Mouse (Mus musculus) gastrocnemius, postnatal 4 days (tissue): Measurements from ENCODE around the gene Ppp1r12a. TPM values are rescaled to one million over a fixed set of nuclear protein-coding genes. Genes with fewer than 3 reads are reported as not detected.

Experiments
- DNase-seq, 2 experiments: peaks; one replicate each; pipeline ENCODE4 v3.0.0; 2021 to 2022; ENCODE audit warnings: low spot score in 2 of 2, mixed read lengths in 2 of 2
- total RNA-seq, 2 experiments: library from RNA; stranded (reverse); gene quantifications; 2 replicates each; pipeline ENCODE4 v1.2.3; 2021

Ppp1r12a gene
- total RNA-seq, 2 experiments from 2014 or later, result 75.1 to 82.8 TPM

DNA sequence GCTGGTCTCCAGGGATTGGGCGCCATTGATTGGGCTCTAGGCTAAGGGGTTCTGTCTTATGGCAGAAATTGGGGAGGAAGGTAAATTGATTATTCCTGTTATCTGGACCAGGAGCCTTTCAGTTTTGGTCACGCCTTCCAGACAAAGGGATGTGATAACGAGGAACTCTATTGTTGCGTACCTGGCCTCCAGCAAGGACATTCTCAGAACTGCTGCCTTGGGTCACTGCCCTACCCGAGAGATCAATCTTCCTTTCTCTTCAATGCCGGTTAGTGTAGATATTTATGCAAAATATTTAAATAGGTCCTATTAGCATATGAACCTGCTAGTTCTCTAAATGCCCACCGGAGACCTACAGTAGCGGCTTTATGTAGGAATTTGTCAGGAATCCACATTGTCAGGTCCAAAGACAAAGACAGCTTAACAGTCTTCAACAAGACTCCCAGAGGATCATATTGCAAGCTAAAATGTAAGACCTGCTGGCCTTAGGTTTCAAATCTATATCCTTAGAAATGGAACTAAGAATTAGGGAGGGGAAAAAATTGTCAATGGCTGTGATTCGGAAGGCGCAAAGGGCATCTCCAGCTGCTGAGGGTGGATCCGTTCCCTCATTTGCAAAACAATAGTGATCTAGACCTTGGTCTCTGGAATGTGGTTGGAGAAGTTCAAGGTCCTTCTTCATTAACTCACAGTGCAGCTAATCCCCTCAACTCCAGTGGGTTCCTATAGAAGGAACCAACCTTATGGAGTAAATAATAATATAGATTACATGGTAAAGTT lies 124.9 kb downstream of the Ppp1r12a start:
- DNase-seq, result no peak

DNA sequence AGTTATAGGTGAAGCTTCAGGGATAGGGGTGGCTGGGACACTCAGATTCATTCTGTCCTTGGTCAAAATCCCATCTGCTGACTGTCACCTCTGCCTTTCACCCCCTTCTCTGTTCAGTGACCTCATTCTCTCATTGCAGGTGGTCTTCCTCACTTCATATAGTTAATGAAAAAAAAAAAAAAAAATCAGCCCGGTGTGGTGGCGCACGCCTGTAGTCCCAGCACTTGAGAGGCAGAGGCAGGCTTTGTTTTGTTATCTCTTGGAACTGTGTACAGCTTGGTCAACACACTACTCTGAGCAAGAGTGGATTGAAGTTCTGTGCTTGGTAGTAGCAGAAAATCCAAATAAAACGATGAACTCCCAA lies 125.4 kb downstream of the Ppp1r12a start:
- no peak for DNase-seq

DNA sequence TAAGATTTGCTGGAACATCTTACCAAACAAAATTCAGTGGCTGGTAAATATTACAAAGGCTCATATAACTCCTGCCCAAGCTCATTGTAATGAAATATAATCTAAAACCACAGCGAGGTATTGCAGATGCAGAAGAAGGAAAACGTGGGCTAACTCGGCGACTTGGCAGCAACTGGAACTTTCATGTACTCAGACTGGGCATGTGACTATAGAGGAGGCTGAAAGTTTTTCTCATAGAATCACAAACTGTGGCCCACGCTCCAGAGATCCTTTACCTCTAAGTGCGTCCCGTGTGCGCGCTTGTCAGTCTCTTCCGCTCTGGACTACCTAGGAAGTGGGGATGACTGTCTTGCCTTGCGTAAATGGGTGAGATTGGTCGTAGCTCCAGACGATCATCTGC lies 128.1 kb downstream of the Ppp1r12a start:
- DNase-seq, result no peak

DNA sequence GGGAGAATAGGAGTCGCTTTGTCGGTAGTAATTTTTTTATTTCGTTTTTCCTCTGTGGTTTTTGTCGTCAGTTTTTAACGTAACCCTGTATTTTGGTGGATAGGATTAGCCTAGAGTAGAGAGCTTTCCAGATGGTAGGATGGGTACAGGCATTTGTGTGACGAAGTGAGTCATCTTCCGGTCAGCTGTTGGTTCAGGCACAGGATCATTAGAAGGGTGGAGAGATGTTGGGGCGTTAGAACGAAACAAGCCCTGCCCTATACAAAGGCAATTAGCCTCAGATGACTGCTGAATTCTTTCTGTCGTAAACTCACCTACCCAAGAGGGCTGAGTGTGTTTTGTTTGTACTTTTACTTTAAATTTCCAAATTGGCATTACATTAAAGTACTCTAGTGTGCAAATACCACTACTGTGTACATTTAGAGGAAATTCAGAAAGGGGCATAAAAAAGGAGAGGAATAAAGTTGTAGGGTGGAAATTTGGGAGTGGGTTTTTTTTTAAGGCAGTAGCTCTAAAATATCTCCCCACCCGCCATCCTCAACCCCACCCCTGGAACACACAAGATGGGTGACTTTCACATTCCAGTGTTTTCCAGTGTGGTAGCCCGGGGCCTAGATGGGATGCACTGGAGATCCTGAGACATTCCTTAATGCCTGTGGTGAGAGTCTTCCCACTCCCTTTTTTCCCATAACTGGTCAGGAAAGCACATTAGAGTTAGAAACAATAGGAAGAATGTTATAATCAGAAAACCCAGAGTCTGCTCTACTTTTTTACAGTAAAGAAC lies 129.9 kb downstream of the Ppp1r12a start:
- no peak for DNase-seq

DNA sequence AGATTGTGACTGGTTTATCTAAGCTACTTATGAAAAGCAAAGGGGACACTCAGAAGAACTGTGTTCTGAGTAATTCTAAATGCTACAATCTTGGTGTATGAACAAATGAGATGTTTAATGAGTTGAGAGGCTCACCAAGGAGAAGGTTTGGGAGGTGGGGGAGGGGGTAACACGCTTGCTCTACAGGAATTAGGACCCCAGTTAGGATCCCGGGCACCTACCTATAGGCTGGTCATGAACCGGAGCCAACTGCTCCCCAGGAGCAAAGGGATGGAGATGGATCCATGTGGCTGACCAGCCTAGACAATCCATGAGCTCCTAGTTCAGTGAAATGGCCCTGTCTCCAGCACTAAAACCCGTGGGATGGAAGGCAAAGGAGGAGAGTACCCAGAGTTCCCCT lies 130.7 kb downstream of the Ppp1r12a start:
- no peak for DNase-seq

DNA sequence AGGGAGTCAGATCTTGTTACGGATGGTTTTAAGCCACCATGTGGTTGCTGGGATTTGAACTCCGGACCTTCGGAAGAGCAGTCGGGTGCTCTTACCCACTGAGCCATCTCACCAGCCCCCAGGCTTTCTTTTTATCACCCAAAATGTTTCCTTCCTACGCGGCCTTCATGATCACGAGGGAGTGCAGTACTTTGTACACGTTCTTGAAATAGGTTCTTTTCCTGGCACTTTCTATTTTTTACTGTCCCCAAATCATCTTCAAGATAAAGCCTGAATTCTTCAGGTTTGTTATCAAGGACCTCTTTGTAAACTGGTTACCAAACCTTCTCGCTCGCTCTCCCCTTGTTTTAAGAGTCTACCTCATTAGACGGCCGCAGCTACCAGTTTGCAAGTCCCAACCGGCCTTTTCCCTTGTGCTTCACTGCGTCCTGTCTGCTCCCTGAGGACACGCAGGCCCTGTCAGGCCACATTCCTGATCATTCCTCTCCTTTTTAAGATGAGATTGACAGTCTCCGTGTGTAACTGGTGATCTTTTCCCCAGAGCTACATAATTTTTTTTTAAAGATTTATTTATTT lies 131.7 kb downstream of the Ppp1r12a start:
- DNase-seq, result no peak

- no peak for DNase-seq
Observed at GRCm38 (mm10) chr10:108294766-108295165, 132.8 kb downstream of the Ppp1r12a start.

DNA sequence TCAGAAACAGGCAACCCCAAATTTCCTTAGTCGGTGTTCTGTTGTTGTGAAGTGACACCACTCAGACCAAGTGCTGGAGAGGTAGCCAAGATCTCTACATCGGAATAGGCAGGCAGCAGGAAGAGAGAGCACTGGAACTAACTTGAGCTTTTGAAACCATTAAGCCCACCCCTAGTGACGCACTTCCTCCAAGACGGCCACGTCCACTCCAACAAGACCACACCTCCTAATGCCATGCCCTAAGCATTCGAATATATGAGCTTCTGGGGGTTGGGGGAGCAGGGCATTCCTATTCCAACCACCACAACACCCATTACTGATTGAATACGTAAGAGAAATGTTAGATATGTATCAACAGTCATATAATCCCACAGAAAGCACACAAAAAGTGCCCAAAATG lies 134.5 kb downstream of the Ppp1r12a start:
- no peak for DNase-seq

GRCm38 (mm10) chr10:108298261-108298660 lies 136.3 kb downstream of the Ppp1r12a start:
- no peak for DNase-seq

DNA sequence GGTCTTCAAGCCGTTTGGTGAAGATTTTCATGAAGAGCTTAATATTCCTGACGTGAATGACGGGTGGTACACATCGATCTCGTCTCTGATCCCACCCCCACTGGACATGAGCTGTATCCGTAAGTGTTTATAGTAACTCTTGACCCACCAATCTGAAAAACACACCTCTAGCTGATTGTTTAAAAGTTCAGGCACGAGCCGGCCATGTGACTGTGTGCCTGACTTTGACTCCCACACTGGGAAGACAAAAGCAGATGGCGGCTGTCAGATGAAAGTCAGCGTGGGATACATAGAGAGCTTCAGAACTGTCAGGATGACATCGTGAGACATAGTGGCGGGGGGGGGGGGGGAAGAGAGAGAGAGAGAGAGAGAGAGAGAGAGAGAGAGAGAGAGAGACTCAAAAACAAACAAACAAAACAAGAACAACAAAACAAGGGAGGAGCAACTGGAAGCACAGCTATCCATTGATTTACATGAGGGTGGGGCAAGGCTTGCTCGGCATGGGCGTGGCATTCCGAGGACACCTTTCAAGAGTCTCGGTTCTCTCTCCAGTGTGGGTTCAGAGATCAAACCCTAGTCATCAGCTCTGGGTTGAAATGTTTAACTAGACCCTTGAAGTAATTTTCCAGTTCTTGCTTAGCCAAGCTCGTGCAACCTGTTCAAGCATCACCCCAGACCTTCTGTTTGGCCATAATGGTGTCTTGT lies 137.0 kb downstream of the Ppp1r12a start:
- DNase-seq, result no peak

GRCm38 (mm10) chr10:108299828-108300227 lies 137.8 kb downstream of the Ppp1r12a start:
- DNase-seq, result no peak

DNA sequence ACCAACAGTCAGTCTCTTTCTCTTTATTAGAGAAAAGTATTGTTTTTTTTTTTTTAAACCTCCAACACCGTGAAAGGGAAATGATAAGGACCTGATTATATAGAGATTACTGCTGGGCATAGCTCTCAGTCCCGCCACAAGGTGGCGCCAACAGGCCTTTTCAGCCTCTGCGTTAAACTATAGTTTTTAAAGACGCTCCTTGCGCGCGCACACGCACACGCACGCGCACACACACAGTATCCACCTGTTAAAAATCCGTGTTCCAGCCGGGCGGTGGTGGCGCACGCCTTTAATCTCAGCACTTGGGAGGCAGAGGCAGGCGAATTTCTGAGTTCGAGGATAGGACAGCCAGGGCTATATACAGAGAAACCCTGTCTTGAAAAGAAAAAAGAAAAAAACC lies 138.8 kb downstream of the Ppp1r12a start:
- DNase-seq, result peak; percentile 54 to 73

- no peak for DNase-seq
Observed at GRCm38 (mm10) chr10:108307772-108308171, 145.8 kb downstream of the Ppp1r12a start.

DNA sequence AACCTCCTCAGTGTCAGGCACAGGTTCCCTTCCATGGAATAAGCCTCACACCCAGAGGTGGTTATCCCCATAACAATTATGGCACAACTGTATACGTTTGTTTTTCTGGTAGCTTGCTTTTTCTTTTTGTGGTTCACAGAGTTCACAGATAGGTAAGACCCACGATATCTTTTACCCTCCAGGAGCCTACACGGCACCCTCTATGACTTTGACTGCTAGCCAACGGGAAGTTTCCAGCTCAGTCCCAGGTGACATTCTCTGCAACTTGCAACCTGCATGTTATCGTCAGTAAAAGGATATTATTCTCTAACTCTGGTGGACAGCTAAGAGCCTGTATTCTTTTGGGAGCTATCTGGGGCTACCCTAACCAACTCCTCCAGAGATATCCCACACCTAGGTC lies 148.2 kb downstream of the Ppp1r12a start:
- DNase-seq, result no peak

- DNase-seq, result no peak
Observed at GRCm38 (mm10) chr10:108311396-108311795, 149.4 kb downstream of the Ppp1r12a start.

- DNase-seq, result no peak
Observed at GRCm38 (mm10) chr10:108313845-108314244, 151.9 kb downstream of the Ppp1r12a start.

DNA sequence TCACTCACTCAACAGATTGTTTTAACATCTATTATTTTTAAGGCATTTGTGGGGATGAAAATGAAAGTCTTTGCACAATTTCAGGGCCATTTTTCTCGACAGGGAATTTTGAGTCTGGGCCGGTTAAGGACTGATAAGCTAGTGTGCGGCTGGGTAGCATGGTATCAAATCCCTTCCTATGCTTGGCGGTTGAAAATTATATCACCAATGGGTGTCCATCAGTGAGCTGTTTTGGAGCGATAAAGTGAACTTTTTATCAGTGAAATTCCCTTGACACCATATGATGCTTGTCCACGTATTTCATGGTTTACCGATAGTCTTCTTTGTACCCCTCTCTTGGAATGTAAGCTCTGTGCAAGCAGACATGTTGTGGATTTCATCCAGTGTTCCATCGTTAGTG lies 152.4 kb downstream of the Ppp1r12a start:
- no peak for DNase-seq

GRCm38 (mm10) chr10:108315236-108315635 lies 153.2 kb downstream of the Ppp1r12a start:
- DNase-seq, result no peak

DNA sequence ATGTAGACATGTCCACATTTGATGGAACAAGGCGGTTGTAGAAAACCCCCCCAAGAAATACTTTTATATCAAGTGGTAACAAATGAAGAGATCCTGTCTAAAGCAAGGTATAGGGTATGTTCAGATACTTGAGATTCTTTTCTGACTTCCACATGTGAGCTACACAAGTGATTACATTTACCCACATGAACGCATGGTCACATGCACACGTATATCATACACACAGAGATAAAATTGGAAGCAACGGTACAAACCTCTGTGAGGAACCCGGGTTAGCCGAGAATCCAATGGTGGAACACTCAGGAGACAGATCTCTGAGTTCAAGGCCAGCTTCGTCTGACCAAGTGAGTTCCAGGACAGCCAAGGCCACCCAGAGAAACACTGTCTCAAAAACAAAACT lies 166.4 kb downstream of the Ppp1r12a start:
- DNase-seq, result no peak

DNA sequence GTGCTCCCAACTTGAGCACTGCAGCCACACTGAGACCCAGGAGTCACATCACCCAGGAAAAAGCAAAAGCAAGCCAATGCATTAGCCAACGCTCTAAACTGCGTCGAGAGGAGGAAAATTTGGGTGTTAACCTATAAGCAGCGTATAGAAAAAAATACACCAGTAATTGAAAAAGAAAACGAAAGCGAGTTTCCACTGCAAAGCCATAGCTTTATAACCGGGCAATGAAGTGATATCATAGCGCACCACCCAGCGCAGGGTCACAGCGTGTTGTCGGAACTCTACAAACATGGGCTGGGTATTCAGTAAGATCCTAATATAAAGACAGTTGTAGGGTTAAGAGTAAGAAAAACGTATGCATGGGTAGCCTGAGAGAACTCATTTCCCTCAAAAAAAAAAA lies 167.0 kb downstream of the Ppp1r12a start:
- no peak for DNase-seq

DNA sequence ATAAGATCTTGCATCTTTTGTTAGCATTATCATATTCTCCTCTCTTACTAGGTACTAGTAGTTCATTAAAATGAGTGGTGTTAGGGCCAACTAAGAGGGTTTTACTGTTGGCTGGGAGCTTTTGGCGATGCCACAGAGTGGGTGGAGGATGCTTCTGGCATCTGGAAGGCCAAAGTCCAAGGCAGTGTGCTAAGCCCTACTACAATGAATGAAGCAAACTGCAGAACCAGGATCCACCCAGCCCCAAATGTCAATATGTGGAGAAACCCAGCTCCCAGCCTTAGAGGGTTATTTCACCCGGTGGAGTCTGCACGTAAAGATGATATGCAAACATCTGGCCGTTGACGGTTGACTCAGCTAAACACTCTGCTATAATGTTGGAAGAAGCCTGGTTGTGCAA lies 167.8 kb downstream of the Ppp1r12a start:
- no peak for DNase-seq

GRCm38 (mm10) chr10:108330964-108331363 lies 169.0 kb downstream of the Ppp1r12a start:
- no peak for DNase-seq
